Mouse (Mus musculus) frontal cortex, postnatal 36 days (tissue): Measurements from ENCODE around the gene Gm525.

Experiments used
- DNase-seq, 2 experiments: peaks; one replicate each; pipeline ENCODE4 v3.0.0; 2022; ENCODE audit warnings: low spot score in 2 of 2

Gm525 gene

GRCm38 (mm10) chr11:89098083-89098835 lies 24.6 kb downstream of the Gm525 start:
- no peak for DNase-seq

DNA sequence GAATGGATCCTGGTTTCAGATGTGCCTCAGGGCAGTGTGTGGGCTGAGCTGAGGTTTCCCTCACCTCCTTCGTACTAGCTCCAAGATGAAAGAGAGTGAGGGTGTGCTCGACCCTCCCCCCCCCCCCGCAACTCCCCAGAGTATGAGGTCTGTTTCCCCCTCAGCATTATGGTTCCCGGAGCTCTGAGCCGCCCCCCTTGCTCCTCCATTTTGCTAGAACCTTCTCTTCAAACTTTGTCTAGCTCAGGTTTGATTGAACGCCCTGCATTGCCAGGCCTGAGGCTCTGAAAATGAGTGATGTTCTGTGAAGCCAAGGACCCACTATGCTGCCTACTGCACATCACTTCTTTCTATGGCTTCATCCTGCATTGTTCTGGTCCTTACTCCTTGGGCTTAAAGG lies 25.3 kb downstream of the Gm525 start:
- no peak for DNase-seq

DNA sequence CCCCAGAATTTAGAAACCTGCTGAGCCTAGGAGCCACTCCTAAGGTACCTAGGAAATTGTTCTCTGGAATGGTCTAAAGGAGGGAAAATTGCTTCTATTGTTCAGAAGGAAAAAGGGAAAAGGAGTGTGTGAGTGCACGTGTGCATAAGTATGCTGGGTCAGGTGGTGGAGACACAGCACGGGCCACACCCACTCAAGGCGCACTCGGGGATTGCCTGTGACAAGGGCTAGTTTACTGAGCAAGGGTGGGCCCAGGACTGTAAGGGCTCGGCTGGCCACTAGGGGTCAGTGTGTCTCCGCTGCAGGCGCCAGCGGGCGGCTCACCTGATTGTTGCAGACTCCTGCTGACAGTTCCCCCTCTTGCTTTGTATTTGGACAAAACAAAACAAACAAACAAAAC lies 26.8 kb downstream of the Gm525 start:
- peak; percentile 84 to 85 for DNase-seq

DNA sequence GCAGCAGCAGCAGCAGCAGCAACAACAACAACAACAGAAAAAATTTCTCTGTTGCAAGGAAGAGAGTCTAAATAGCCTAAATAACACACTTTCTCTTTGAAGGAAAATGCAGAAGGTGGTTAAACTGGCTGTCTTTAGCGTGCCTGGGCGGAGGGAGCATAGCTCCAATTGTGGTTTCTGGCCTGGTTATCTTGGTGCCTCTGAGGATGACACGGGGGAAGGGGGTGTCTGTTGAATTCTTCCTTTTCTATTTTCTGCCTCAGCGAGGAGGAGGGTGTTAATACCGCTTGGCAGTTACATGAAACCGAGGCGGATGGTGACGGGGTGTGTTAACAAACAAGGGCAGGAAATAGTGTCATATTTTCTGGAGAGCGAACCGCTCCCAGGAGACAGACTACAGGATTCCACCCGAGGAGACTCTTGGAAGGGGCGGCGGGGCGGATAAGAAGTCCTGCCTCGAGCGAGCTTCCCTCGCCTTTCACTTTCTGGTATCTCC lies 27.2 kb downstream of the Gm525 start:
- peak; percentile 77 to 81 for DNase-seq

DNA sequence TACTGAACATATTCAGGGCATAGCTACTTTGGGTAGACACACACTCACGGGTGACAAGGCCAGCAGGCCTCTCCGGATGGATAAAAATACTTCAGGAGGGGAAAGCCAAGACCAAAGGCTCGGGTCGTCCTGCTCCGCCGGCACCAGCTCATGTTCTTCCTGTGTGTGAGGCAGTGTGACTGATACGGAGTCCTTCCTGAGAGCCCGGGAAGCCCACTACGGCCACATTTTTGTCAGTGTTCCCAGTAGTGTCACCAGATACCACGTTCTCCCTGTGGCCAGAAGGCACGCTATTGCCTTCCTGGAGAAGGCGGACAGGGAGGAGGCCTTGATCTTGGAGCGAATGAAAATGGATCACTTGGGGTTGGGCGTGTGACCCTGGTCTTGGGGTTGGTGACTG lies 29.5 kb downstream of the Gm525 start:
- no peak for DNase-seq

GRCm38 (mm10) chr11:89105211-89105610 lies 31.6 kb downstream of the Gm525 start:
- no peak for DNase-seq

DNA sequence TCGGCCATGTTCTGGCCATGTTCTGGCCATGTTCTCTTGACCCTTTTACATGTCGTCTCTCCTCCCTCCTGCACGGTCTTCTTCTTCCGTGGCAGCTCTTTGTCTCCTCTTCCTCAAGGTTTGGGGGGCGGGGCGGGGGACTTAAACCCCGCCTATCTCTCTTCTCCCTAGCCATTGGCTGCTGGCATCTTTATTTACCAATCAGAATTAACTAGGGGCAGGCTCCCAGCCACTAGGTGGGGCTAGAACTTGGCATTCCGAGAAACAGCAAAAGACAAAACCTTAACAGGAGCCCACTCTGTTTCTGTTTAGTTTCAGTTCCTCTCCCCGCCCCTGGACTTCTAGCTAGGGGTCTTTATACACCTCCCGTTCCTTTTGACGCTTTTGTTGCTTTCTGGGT lies 32.2 kb downstream of the Gm525 start:
- DNase-seq, result no peak

DNA sequence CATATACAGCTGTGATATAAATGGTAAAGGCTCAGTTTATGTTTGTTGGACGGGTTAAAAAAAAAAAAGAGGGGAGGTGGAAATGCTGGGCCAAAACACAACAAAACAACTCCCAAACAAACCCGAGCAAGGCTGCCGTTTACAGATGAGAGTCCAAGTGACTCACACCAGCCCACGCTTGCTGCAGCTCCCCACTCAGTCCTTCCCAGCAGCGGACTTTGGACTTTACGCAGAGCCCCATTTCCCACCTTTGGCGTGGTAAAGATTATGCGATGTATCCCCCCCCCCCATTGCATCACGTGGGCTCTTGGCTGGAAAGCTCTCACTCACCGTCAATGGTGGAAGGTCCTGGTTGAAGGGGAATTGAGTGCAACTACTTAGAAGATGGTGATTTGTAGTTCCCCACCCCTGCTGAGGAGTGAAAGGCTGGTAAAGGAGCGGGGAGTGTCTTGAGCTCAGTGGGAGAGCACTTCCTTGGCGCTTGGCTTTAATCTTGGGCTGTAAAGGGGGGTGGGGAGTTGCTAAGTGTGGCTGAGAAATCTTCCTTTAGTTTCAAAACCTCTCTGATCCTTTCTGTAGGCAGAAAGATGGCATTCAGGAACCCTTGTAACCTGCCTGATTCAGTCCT lies 33.7 kb downstream of the Gm525 start:
- no peak for DNase-seq

- no peak for DNase-seq
These were observed 50.8 kb downstream of the Gm525 start for GRCm38 (mm10) chr11:89124411-89124810.

GRCm38 (mm10) chr11:89130856-89131255 lies 57.2 kb downstream of the Gm525 start:
- no peak for DNase-seq

GRCm38 (mm10) chr11:89132406-89132805 lies 58.8 kb downstream of the Gm525 start:
- no peak for DNase-seq

DNA sequence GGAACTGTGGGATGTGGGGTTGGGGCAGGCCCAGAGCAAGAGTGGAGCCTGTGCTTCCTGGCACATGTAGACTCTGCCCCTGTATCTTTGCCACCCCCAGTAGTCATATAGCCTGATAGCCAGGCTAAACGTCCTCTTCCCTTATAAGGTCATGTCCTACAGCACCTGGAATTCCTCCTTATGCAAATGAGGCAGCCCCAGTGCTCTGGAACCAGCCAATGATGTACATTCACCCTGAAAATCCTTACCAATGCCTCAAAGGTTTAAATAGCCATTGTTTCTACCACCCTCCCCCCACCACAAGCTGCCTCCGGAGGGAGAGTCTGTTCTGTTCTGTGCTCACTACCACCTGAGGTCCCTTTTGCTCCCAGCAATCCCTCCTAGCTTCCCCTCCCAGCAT lies 60.6 kb downstream of the Gm525 start:
- no peak for DNase-seq

- no peak for DNase-seq
These were observed 64.3 kb downstream of the Gm525 start for GRCm38 (mm10) chr11:89137915-89138314.
